25 mouse cellular contexts compared by ENCODE assay signal in genomic region chr7:111499255-111499790, GRCm38 (mm10).
"Had no signal": no experiment of that assay in that cellular context is flagged by ENCODE, and none has a peak within 500 bp of the region (broad histone marks: within the 10 kb centered on the region; RNA-seq: fewer than 3 reads in every experiment).

No protein-coding gene starts in this region.

- H3K36me3 ChIP-seq: heart, embryonic 13.5 days; heart, embryonic 15.5 days; hindbrain, embryonic 10.5 days; hindbrain, embryonic 12.5 days; intestine, embryonic 15.5 days; limb, embryonic 10.5 days; limb, embryonic 12.5 days had no signal

- DNase-seq: gastrocnemius, adult 2 months; gastrocnemius, postnatal 10 days; gastrocnemius, postnatal 25 days; heart, adult 2 months; heart, postnatal 4 days; kidney, adult 18-20 months; kidney, adult 8-10 months; kidney, postnatal 10 days; kidney, postnatal 25 days; kidney, postnatal 4 days; liver had no signal

- H3K27me3 ChIP-seq: heart, embryonic 13.5 days; heart, embryonic 15.5 days; intestine, embryonic 15.5 days; limb, embryonic 12.5 days had no signal

- ATAC-seq: hindbrain, embryonic 16.5 days; inflammation-experienced regulatory T-cells, adult 6 months; intestine, embryonic 15.5 days; intestine, postnatal 0 days had no signal

- H3K27ac ChIP-seq: gastrocnemius, adult 2 months; heart, adult 2 months; heart, embryonic 13.5 days; heart, embryonic 15.5 days; hindbrain, embryonic 10.5 days; hindbrain, embryonic 12.5 days; hindbrain, embryonic 14.5 days; intestine, embryonic 15.5 days; layer of hippocampus, adult 2 months; left cerebral cortex, adult 2 months; limb, embryonic 10.5 days; limb, embryonic 12.5 days had no signal

- H3K4me3 ChIP-seq: gastrocnemius, adult 2 months; heart, adult 2 months; heart, embryonic 13.5 days; heart, embryonic 15.5 days; hindbrain, embryonic 10.5 days; hindbrain, embryonic 12.5 days; intestine, embryonic 15.5 days; layer of hippocampus, adult 2 months; left cerebral cortex, adult 2 months; limb, embryonic 10.5 days; limb, embryonic 12.5 days had no signal

- H3K9ac ChIP-seq: heart, embryonic 13.5 days; heart, embryonic 15.5 days; hindbrain, embryonic 12.5 days; hindbrain, embryonic 14.5 days; intestine, embryonic 15.5 days; limb, embryonic 12.5 days had no signal

- H3K4me2 ChIP-seq: heart, embryonic 11.5 days; heart, embryonic 13.5 days; heart, embryonic 15.5 days; hindbrain, embryonic 12.5 days; hindbrain, embryonic 14.5 days; intestine, embryonic 15.5 days; limb, embryonic 12.5 days had no signal

- H3K9me3 ChIP-seq: heart, embryonic 13.5 days; heart, embryonic 15.5 days; hindbrain, embryonic 10.5 days; hindbrain, embryonic 12.5 days; intestine, embryonic 15.5 days; limb, embryonic 10.5 days; limb, embryonic 12.5 days had no signal

- H3K4me1 ChIP-seq: heart, embryonic 13.5 days; hindbrain, embryonic 10.5 days; hindbrain, embryonic 12.5 days; intestine, embryonic 15.5 days; limb, embryonic 12.5 days had no signal
